Mouse (Mus musculus): ENCODE data around the gene Optn.

Gene Optn

GRCm38 (mm10) chr2:4978091-4978490 is 85.8 kb downstream of the Optn start:
- DNase-seq: no peak

GRCm38 (mm10) chr2:4975807-4976206 is 88.0 kb downstream of the Optn start, which contains the start of gene Ucma:
TSS of gene Ucma (plus strand) at chr2:4976122.
- no peak for DNase-seq
